Mouse (Mus musculus) R1 (cell line): ENCODE results near the gene Slc25a34.
A peak's percentile ranks its signal among the peaks of the same experiment; 100 is the strongest.

ENCODE experiments used
- DNase-seq: peaks from one replicate; pipeline ENCODE4 v3.0.0-alpha.2; 2018; ENCODE audit warnings: low read depth, low spot score

The Slc25a34 gene

GRCm38 (mm10) chr4:141623666-141624065, at the start of gene Slc25a34:
TSS of gene Slc25a34 (minus strand) at chr4:141623821.
- peak; percentile 30 for DNase-seq

GRCm38 (mm10) chr4:141672325-141672724, 48.7 kb upstream of the Slc25a34 start:
- DNase-seq = peak; percentile 85

GRCm38 (mm10) chr4:141671389-141671788, 47.8 kb upstream of the Slc25a34 start:
- no peak for DNase-seq

GRCm38 (mm10) chr4:141669898-141670712, 46.5 kb upstream of the Slc25a34 start:
- no peak for DNase-seq

GRCm38 (mm10) chr4:141664799-141665198, 41.2 kb upstream of the Slc25a34 start, which contains the start of gene Plekhm2:
TSS of gene Plekhm2 (minus strand) at chr4:141664899.
- no peak for DNase-seq

GRCm38 (mm10) chr4:141664011-141664745, 40.6 kb upstream of the Slc25a34 start:
- DNase-seq = peak; percentile 52

GRCm38 (mm10) chr4:141663122-141663931, 39.7 kb upstream of the Slc25a34 start:
- DNase-seq = no peak

GRCm38 (mm10) chr4:141660884-141661283, 37.3 kb upstream of the Slc25a34 start:
- DNase-seq = no peak

- DNase-seq = peak; percentile 49
These were observed 36.1 kb upstream of the Slc25a34 start for GRCm38 (mm10) chr4:141659739-141660138.

GRCm38 (mm10) chr4:141658846-141659484, 35.3 kb upstream of the Slc25a34 start:
- no peak for DNase-seq

GRCm38 (mm10) chr4:141656932-141657331, 33.3 kb upstream of the Slc25a34 start:
- no peak for DNase-seq

GRCm38 (mm10) chr4:141655908-141656608, 32.4 kb upstream of the Slc25a34 start:
- DNase-seq = no peak

- DNase-seq = no peak
These were observed 30.9 kb upstream of the Slc25a34 start for GRCm38 (mm10) chr4:141654509-141654908.

- peak; percentile 81 for DNase-seq
These were observed 30.2 kb upstream of the Slc25a34 start for GRCm38 (mm10) chr4:141653813-141654212.

GRCm38 (mm10) chr4:141653044-141653443, 29.4 kb upstream of the Slc25a34 start:
- no peak for DNase-seq

GRCm38 (mm10) chr4:141651944-141652343, 28.3 kb upstream of the Slc25a34 start:
- peak; percentile 39 for DNase-seq

GRCm38 (mm10) chr4:141651286-141651685, 27.7 kb upstream of the Slc25a34 start:
- DNase-seq = no peak

GRCm38 (mm10) chr4:141649244-141649643, 25.6 kb upstream of the Slc25a34 start:
- no peak for DNase-seq

- DNase-seq = no peak
These were observed 24.6 kb upstream of the Slc25a34 start for GRCm38 (mm10) chr4:141648262-141648661.

- DNase-seq = no peak
These were observed 23.6 kb upstream of the Slc25a34 start for GRCm38 (mm10) chr4:141647187-141647586.

GRCm38 (mm10) chr4:141645988-141646387, 22.4 kb upstream of the Slc25a34 start:
- DNase-seq = no peak
